Mouse (Mus musculus) thymus, postnatal 4 days (tissue): ENCODE data around the gene Adamtsl4.
"Not testable (repeated sequence)": the region's sequence is repeated elsewhere in the genome, so short reads cannot be mapped to it uniquely, and the experiment has no call there.

Experiments
- DNase-seq: peaks from one replicate; pipeline ENCODE4 v3.0.0; 2021

Gene Adamtsl4

GRCm38 (mm10) chr3:95658868-95659712 lies 28.6 kb downstream of the Adamtsl4 start:
- peak; percentile 79 for DNase-seq

DNA sequence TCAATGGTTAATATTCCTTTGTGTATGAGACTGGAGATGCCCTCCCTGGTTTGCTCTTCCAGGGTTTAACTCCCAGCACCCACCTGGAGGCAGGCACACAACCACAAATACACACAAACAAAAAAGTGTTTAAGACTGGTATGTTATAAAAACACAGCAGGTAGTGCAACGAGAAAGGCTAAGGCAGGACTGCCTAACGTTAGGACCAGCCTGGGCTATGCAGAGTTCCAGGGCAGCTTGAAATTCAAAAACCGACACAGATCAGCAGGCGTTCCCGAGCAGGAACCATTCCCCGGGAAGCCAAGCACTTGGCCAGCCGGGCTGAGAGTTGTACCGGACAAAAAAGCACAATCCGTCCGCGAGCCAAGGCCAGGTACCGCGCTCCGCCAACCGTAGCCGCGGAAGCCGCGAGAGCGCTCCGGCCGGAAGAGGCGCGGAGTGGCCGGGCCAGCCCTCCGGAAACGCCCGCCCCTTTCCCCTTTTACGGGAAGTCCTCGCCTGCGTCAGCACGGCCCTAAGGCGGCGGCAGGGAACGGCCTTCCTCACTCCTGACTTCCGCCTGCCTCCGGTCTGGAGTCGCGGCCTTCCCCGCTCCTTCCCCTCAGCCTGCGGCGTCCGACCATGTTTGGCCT lies 29.4 kb downstream of the Adamtsl4 start, which contains the start of gene Mcl1:
Mcl1 (plus strand) TSS at position 553 of the 632 bp plus-strand sequence.
- peak; percentile 89 for DNase-seq

- DNase-seq: no peak
Measured at GRCm38 (mm10) chr3:95657711-95658110, 30.0 kb downstream of the Adamtsl4 start.

- no peak for DNase-seq
Measured at GRCm38 (mm10) chr3:95657108-95657507, 30.6 kb downstream of the Adamtsl4 start.

DNA sequence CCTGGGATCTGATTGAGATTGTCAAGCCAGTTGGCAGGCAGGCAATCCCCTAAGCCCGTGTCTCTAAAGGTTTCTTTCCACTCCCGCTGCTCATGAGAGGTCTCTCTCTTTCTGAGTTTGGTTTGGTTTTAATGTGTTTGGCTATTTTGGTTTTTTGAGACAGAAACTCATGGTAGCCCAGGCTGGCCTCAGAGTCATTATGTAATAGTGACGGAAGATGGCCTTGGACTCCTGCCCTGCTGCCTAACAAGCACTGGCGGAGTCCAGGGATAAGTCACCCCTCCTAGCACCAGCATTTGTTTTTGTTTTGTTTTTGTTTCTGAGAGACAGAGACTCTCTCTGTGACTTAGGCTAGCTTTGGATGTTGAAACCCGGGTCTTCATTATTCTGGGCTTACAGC lies 32.3 kb downstream of the Adamtsl4 start:
- DNase-seq: no peak

- DNase-seq: not testable (repeated sequence)
Measured at GRCm38 (mm10) chr3:95654371-95654770, 33.3 kb downstream of the Adamtsl4 start.

DNA sequence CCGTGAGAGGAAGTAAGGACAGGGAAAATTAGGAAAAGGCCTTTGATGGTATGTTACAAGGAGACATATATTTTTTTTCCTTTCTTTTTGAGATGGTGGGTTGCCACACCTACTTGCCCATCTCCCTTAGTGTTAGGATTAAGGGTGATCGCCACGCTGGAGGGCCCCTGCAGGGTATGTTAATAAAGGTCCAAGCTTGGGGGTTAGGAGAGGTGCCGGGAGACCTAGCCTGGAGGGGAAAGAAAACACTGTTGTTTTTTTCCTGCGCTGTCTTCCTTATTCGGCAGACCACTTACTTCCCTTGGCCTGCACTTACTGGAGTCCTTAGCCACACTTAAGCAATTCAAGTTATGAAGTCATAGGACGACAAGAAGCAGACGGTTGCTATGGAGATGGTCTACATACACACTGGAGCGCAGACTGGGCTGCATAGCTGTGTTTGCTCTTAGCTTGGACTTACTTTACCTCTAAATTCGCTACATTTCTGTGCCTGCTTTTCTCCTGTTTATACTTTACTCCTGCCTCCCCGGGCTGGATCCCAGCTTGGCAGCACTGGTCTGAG lies 34.2 kb downstream of the Adamtsl4 start:
- no peak for DNase-seq

DNA sequence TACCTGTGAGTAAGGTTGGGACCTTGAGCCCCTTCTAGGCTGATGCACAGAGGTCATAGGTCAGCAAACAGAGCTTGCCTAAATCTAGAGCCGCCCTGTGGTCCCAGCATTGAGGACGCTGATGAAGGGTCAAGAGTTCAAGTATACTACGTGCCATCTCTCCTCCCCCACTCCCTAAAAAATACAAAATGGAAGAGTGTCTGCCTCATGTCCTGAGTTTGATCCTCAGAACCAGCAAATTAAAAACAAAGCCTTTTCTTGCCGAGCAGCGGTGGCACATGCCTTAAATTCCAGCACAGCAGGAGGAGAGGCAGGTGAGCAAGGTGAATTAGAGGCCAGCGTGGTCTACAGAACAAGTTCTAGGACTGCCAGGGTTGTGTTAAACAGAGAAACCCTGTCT lies 34.8 kb downstream of the Adamtsl4 start:
- DNase-seq: no peak

GRCm38 (mm10) chr3:95652204-95652811 lies 35.4 kb downstream of the Adamtsl4 start:
- DNase-seq: peak; percentile 46

GRCm38 (mm10) chr3:95651391-95652203 lies 36.1 kb downstream of the Adamtsl4 start:
- DNase-seq: no peak

- DNase-seq: no peak
Measured at GRCm38 (mm10) chr3:95651033-95651373, 36.7 kb downstream of the Adamtsl4 start.

DNA sequence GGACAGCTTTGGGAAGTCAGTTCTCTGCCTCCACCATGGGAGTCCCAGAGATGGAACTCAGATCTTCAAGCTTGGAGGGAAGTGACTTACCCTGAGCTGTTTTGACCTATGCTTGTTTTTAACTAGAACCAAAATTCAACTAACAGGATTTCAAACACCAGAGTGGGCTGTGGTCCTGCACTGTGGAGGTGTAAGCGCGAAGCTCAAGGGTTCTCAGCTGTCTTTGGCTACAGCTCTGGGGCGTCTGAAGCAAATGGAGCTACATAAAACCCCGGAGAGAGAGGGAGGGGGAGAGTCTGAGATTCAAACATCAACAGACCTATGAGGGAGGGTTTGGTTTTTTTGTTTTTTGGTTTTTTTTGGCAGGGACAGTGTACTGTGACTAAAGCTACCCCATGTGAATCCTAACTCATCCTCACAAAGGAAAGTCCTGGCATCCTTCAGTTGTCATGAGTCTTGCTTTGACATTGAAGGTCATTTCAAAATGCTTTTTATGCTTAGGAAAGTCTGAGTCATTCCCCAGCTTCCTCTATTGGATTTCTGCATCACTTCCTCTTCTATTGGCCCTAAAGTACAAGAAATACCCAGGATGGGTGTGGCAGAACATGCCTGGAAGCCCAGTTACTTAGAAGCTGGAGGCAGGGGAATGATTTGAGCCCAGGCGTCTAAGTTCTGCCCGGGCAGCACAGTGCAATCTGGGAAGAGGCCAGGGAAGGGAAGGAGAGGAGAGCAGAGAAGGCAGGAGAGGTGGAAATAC lies 37.3 kb downstream of the Adamtsl4 start:
- no peak for DNase-seq

- DNase-seq: no peak
Measured at GRCm38 (mm10) chr3:95648016-95648415, 39.7 kb downstream of the Adamtsl4 start.

DNA sequence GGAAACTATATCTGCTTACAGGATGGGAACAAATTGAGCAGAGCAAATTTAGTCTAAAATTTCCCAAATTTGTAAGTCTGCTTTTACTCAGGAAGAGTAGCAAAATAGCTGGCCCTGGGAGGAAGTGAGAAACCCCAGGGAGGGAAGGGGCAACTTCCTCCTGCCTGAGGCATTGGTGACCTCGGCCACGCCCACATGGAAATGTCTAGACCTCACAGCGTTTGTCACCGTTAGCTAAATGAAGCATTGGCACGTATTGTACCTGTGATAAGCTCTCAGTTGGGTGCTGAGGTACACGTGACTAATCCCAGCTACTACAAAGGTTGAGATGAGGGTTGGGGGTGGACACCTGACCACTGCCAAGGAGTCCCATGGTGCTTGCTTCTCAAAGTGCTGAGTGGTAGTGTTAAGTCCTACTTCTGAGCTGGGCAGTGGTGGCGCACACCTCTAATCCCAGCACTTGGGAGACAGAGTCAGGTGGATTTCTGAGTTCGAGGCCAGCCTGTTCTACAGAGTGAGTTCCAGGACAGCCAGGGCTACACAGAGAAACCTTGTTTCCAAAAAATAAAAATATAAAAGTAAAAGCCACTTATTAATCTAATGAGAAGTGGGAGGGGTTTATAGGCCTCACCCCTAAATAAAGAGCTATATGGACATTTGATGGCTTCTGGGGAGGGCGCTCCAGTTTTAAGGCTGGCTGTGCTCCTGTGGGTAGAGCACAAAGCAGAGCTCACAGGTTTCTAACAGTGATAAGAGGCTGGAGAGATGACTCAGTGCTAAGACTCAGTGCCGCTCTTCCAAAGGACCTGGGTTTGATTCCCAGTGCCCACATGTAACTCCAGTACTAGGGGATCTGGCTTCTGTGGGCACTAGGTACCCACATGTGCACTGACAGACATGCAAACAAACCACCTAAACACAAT lies 42.1 kb downstream of the Adamtsl4 start:
- peak; percentile 67 for DNase-seq

DNA sequence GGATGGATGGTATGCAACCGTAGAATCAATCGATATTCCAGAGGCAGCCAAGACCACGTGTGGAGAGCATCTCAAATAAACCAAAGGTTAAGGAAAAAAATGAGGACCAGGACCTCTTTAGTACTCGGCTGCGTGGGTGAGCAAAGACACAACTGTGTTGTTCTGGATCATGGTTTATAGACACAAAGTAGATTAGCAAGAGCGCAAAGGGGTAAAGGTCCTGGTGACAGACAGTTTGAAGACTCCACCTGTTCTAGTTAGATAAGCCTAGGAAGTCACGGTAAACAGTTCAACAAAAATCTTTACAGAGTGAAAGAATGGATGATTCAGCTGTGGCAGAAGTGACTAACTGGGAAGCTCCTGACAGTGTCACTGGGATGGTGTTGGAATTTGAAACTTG lies 44.6 kb downstream of the Adamtsl4 start:
- no peak for DNase-seq

- no peak for DNase-seq
Measured at GRCm38 (mm10) chr3:95639694-95640093, 48.0 kb downstream of the Adamtsl4 start.

- no peak for DNase-seq
Measured at GRCm38 (mm10) chr3:95636072-95636471, 51.6 kb downstream of the Adamtsl4 start.

DNA sequence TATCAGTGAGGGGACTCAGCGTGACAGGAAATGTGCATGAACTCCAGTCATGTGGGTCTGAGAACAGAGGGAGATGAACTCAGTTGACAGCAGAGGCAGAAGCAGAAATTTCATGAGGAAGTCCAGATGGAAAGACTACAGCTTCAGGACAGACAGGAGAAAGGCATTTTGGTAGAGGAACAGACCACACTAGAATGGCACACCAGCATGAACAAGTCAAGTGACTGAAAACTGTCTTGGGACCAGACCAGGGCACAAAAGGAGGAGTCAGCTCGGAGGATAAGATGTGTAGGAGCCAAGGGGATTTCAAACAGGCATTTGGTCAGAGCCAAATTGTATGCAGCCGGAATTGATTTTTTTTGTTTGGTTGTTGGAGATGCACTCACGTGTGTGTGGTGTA lies 52.1 kb downstream of the Adamtsl4 start:
- DNase-seq: no peak

DNA sequence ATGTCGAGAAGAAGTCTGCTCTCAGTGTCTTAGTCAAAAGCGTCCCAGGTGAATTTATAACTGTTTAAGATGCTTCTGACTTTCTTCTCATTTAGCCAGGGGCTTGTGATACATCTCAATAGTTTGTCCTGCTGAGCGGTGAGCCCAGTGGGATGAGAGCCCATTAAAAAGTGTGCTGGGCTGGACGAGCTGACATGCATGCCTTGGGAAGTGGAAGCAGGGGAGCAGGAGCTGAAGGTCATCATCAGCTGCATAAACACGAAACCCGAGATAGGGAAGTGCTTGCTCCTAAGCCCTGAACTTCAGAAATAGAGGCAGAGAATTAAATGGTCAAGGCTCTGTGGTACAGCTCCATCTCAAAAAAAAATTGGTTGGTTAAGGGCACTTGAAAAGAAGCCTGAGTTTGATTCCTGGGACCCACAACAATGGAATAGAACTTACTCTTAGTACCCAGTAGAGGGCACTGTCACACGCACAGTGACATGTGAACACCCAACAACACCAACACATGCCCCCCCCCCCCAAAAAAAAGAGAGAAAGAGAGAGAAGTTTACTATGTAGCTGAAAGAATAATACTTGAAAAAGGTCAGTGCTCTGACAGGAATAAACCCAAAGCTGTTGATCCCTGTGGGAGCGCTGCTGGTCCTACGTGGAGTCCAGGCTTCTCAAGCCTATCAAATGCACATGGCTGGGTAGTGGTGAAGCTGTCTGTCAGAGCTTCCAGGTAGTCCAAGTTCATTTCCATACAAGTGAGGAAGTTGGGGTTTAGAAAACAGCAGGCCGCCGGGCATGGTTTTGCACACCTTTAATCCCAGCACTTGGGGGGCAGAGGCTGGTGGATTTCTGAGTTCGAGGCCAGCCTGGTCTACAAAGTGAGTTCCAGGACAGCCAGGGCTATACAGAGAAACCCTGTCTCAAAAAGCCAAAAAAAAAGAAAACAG lies 54.8 kb downstream of the Adamtsl4 start:
- DNase-seq: no peak

DNA sequence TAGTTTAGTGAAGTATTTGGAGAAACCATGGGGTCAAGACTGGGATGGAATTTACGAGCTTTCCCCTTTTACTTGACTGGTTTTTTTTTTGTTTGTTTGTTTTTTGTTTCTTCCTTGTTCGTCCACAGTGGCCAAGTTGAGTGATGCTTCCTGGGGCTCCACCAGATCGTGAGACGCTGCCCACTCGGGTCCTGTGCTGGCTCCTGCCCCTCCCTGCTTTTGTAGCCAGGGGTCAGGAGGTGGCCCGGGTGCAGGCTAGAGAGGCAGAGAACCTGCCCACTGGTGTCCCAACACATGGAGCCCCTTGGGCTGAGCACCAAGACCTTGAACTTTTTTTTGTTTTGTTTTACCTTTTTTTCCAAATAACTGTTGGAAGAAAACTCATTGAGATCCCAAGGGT lies 56.4 kb downstream of the Adamtsl4 start:
- no peak for DNase-seq
